Mouse (Mus musculus): ENCODE measurements around the gene Lzts3. TPM values are rescaled to one million over a fixed set of nuclear protein-coding genes. Genes with fewer than 3 reads are reported as not detected.
A peak's percentile ranks its signal among the peaks of the same experiment; 100 is the strongest.

Lzts3 gene
- polyA plus RNA-seq (2015; fragmentation: Nextera tagmentation; extraction: Ambion mirVana), result 10.5 and 10.7 TPM in 2 replicates

GRCm38 (mm10) chr2:130642684-130643369 is at the start of gene Lzts3:
TSS of gene Lzts3 (minus strand) at chr2:130642803.
- peak within 1 kb of the TSS; percentile 90 for H3K4me2 ChIP-seq
- peak within 1 kb of the TSS; percentile 88 for H3K9ac ChIP-seq
- WGBS, result 6% methylated on average over 27 of the region's 40 CpGs
- H3K9me3 ChIP-seq, result no peaks in the 10 kb centered on the region
- H3K27ac ChIP-seq (replicated peaks), result peak within 1 kb of the TSS; percentile 84
- H3K36me3 ChIP-seq, result peaks cover 6% of the 10 kb centered on the region; the same call in 1 of the 2 replicates
- ATAC-seq (ENCODE audit: low read depth), result peak; percentile 95
- peaks cover 28% of the 10 kb centered on the region for H3K27me3 ChIP-seq
- H3K4me3 ChIP-seq, result peak within 1 kb of the TSS; percentile 77
- peaks cover 19% of the 10 kb centered on the region for H3K4me1 ChIP-seq (replicated peaks)

GRCm38 (mm10) chr2:130689011-130689410 is 46.4 kb upstream of the Lzts3 start:
- Histone ChIP-seq H3K4me2 (no peak overlapping the region), H3K27me3 (no peaks in the 10 kb centered on the region), H3K27ac (replicated peaks) (no peak overlapping the region), H3K4me1 (replicated peaks) (no peaks in the 10 kb centered on the region), H3K9ac (no peak overlapping the region), H3K9me3 (no peaks in the 10 kb centered on the region), H3K4me3 (no peak overlapping the region), H3K36me3 (peaks cover 35% of the 10 kb centered on the region)
- no peak for ATAC-seq (ENCODE audit: low read depth)
- 79% methylated on average over 2 of the region's 2 CpGs for WGBS

GRCm38 (mm10) chr2:130685426-130685825 is 42.8 kb upstream of the Lzts3 start:
- H3K4me2 ChIP-seq, result no peak overlapping the region
- H3K4me1 ChIP-seq (replicated peaks), result no peaks in the 10 kb centered on the region
- no peak overlapping the region for H3K27ac ChIP-seq (replicated peaks)
- H3K9ac ChIP-seq, result no peak overlapping the region
- 84% methylated on average over 9 of the region's 9 CpGs for WGBS
- no peaks in the 10 kb centered on the region for H3K9me3 ChIP-seq
- H3K36me3 ChIP-seq, result peaks cover 71% of the 10 kb centered on the region
- H3K27me3 ChIP-seq, result no peaks in the 10 kb centered on the region
- H3K4me3 ChIP-seq, result no peak overlapping the region
- no peak for ATAC-seq (ENCODE audit: low read depth)

- Histone ChIP-seq H3K36me3 (peaks cover 100% of the 10 kb centered on the region), H3K9me3 (no peaks in the 10 kb centered on the region), H3K4me3 (no peak overlapping the region), H3K9ac (no peak overlapping the region), H3K4me1 (replicated peaks) (no peaks in the 10 kb centered on the region), H3K27me3 (no peaks in the 10 kb centered on the region), H3K4me2 (no peak overlapping the region), H3K27ac (replicated peaks) (no peak overlapping the region)
- WGBS, result 86% methylated on average over 3 of the region's 3 CpGs
- ATAC-seq (ENCODE audit: low read depth), result no peak
Measured at GRCm38 (mm10) chr2:130681531-130681930, 38.9 kb upstream of the Lzts3 start.

- WGBS, result 84% methylated on average over 6 of the region's 6 CpGs
- Histone ChIP-seq H3K9me3 (no peaks in the 10 kb centered on the region), H3K4me2 (no peak overlapping the region), H3K36me3 (peaks cover 100% of the 10 kb centered on the region), H3K27me3 (no peaks in the 10 kb centered on the region), H3K27ac (replicated peaks) (no peak overlapping the region), H3K4me1 (replicated peaks) (no peaks in the 10 kb centered on the region), H3K4me3 (no peak overlapping the region), H3K9ac (no peak overlapping the region)
- ATAC-seq (ENCODE audit: low read depth), result no peak
Measured at GRCm38 (mm10) chr2:130679899-130680298, 37.3 kb upstream of the Lzts3 start.

GRCm38 (mm10) chr2:130679154-130679553 is 36.6 kb upstream of the Lzts3 start:
- Histone ChIP-seq H3K9me3 (no peaks in the 10 kb centered on the region), H3K36me3 (peaks cover 99% of the 10 kb centered on the region), H3K27ac (replicated peaks) (no peak overlapping the region), H3K4me3 (no peak overlapping the region), H3K4me1 (replicated peaks) (no peaks in the 10 kb centered on the region), H3K9ac (no peak overlapping the region), H3K27me3 (no peaks in the 10 kb centered on the region), H3K4me2 (no peak overlapping the region)
- WGBS, result 95% methylated on average over 12 of the region's 12 CpGs
- no peak for ATAC-seq (ENCODE audit: low read depth)

- Histone ChIP-seq H3K4me3 (no peak overlapping the region), H3K4me1 (replicated peaks) (no peaks in the 10 kb centered on the region), H3K27ac (replicated peaks) (no peak overlapping the region), H3K36me3 (peaks cover 97% of the 10 kb centered on the region), H3K9ac (no peak overlapping the region), H3K4me2 (no peak overlapping the region), H3K27me3 (no peaks in the 10 kb centered on the region), H3K9me3 (no peaks in the 10 kb centered on the region)
- 89% methylated on average over 10 of the region's 10 CpGs for whole genome bisulfite sequencing
- no peak for ATAC-seq (ENCODE audit: low read depth)
Measured at GRCm38 (mm10) chr2:130677211-130677610, 34.6 kb upstream of the Lzts3 start.

- WGBS, result under 1% methylated on average over 31 of the region's 31 CpGs
- Histone ChIP-seq H3K27ac (replicated peaks) (peak within 1 kb of the TSS; percentile 92), H3K27me3 (no peaks in the 10 kb centered on the region), H3K4me3 (peak within 1 kb of the TSS; percentile 73), H3K4me1 (replicated peaks) (peaks cover 40% of the 10 kb centered on the region), H3K9ac (peak within 1 kb of the TSS; percentile 81), H3K36me3 (peaks cover 15% of the 10 kb centered on the region), H3K4me2 (peak within 1 kb of the TSS; percentile 93), H3K9me3 (no peaks in the 10 kb centered on the region)
- peak; percentile 70 for ATAC-seq (ENCODE audit: low read depth)
Measured at GRCm38 (mm10) chr2:130667559-130667958, 25.0 kb upstream of the Lzts3 start, which contains the start of gene Itpa. TSS of gene Itpa (plus strand) at chr2:130667610.

- H3K27ac ChIP-seq (replicated peaks), result peak within 1 kb of the TSS; percentile 99
- H3K4me2 ChIP-seq, result peak within 1 kb of the TSS; percentile 76
- H3K9me3 ChIP-seq, result no peaks in the 10 kb centered on the region
- H3K4me3 ChIP-seq, result peak within 1 kb of the TSS; percentile 60
- peak within 1 kb of the TSS; percentile 87 for H3K9ac ChIP-seq
- under 1% methylated on average over 40 of the region's 40 CpGs for WGBS
- no peaks in the 10 kb centered on the region for H3K27me3 ChIP-seq
- H3K36me3 ChIP-seq, result peaks cover 32% of the 10 kb centered on the region
- H3K4me1 ChIP-seq (replicated peaks), result peaks cover 39% of the 10 kb centered on the region
- peak; percentile 96 for ATAC-seq (ENCODE audit: low read depth)
Measured at GRCm38 (mm10) chr2:130664102-130664701, 21.6 kb upstream of the Lzts3 start, which contains the start of gene Ddrgk1. TSS of gene Ddrgk1 (minus strand) at chr2:130664659.

GRCm38 (mm10) chr2:130663342-130663741 is 20.7 kb upstream of the Lzts3 start:
- no peak for ATAC-seq (ENCODE audit: low read depth)
- Histone ChIP-seq H3K4me3 (peak overlapping the region; percentile 60), H3K27ac (replicated peaks) (0 out of 2 replicates have a peak overlapping the region, but pooled peaks have one; percentile 99), H3K9me3 (no peaks in the 10 kb centered on the region), H3K9ac (peak overlapping the region; percentile 87), H3K4me2 (peak overlapping the region; percentile 76), H3K36me3 (peaks cover 41% of the 10 kb centered on the region), H3K4me1 (replicated peaks) (peaks cover 31% of the 10 kb centered on the region), H3K27me3 (no peaks in the 10 kb centered on the region)
- 95% methylated on average over 11 of the region's 11 CpGs for WGBS

GRCm38 (mm10) chr2:130658530-130658929 is 15.9 kb upstream of the Lzts3 start:
- peaks cover 88% of the 10 kb centered on the region for H3K36me3 ChIP-seq
- no peaks in the 10 kb centered on the region for H3K27me3 ChIP-seq
- no peak overlapping the region for H3K4me3 ChIP-seq
- 95% methylated on average over 10 of the region's 10 CpGs for WGBS
- no peak overlapping the region for H3K9ac ChIP-seq
- no peaks in the 10 kb centered on the region for H3K9me3 ChIP-seq
- H3K27ac ChIP-seq (replicated peaks), result no peak overlapping the region
- H3K4me2 ChIP-seq, result no peak overlapping the region
- ATAC-seq (ENCODE audit: low read depth), result no peak
- peaks cover 16% of the 10 kb centered on the region for H3K4me1 ChIP-seq (replicated peaks)

- Histone ChIP-seq H3K9me3 (no peaks in the 10 kb centered on the region), H3K4me1 (replicated peaks) (peaks cover 6% of the 10 kb centered on the region), H3K9ac (no peak overlapping the region), H3K36me3 (peaks cover 97% of the 10 kb centered on the region), H3K27ac (replicated peaks) (no peak overlapping the region), H3K4me3 (no peak overlapping the region), H3K27me3 (no peaks in the 10 kb centered on the region), H3K4me2 (no peak overlapping the region)
- ATAC-seq (ENCODE audit: low read depth), result no peak
- 87% methylated on average over 6 of the region's 6 CpGs for WGBS
Measured at GRCm38 (mm10) chr2:130657541-130657940, 14.9 kb upstream of the Lzts3 start.
